Mouse (Mus musculus) bone marrow macrophage, adult 2 months (primary cell): ENCODE data around the gene Dip2b.

Source experiments
- CTCF ChIP-seq: IDR thresholded peaks from 2 replicates; pipeline ENCODE4 v1.5.1; 2012; ENCODE audit warnings: low read depth, mild to moderate bottlenecking, low read length, moderate library complexity
- POLR2A ChIP-seq: IDR thresholded peaks from 2 replicates; pipeline ENCODE4 v1.6.1; 2012; ENCODE audit warnings: mild to moderate bottlenecking, low read depth, low read length, borderline replicate concordance

DNA sequence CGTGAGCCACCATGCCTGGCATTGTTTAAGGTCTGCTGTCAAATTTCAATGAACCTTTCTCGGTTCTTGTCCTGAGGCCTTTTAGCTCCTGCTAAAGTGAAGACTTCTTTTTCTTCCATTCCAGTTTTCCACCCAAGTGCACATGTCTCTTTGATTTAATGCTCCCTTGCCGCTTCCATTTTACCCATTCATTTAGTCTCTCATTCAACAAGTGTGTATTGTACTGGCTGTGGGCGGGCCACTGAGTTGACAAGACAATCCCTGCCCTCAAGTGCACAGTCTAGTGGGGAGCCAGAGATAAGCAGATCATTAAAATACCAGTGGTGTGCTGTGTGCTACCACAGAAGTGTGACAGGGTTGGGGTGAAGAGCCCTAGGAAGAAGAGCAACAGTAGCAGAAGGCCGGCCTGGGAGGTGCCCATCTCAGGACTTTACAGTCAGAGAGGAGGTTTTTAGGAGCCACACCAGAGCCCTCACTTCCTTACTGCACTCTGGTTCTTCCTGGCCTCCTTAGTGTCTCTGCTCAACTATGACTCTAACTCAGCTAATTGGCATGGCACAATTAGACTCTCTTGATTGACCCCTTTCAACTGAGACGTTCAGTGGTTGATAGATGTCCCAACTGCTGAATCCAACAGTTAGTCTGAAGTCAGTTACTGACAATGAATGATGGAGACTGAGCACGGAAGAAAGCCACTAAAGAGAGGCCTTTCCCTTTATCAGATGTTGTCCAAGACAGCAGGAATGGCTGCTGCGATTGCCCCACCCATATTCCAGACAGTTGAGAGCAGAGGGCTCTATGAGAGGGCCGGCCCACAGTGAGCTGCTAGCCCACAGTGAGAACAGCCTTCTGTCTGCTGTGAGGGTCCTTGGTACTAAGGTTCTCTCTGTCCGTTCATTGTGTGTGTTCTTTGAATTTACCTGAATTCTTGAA, 75.1 kb downstream of the Dip2b start:
- no peak for TF ChIP-seq CTCF
- no peak for TF ChIP-seq POLR2A
